In the genomic region with DNA sequence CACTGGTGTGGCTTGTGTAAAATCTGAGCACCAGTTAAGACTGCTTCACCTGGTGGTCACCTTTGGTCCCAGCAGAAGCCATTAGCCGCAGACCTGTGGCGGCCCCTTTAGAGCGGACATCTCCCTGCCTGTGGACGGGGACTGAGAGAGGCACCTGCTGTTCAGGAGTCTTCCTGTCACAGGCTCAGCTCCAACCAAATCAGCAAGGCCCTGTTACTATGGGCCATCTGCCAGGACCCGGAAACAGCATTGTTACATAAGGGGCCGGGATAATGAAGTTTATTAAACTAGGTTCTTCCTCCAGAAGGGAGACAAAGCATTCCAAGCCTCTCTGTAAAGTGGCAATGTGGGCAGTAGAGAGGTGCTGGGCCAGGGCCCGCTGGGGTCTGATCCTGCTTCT, we compare ENCODE assay signal across 12 mouse cellular contexts. TPM values are rescaled to one million over a fixed set of nuclear protein-coding genes. Genes with fewer than 3 reads are reported as not detected.
A peak's percentile ranks its signal among the peaks of the same experiment; 100 is the strongest.
DNase-seq lines count a peak whose midpoint lies in the region; ATAC-seq and TF ChIP-seq lines count a peak whose summit lies in the region.
"Had no signal": no experiment of that assay in that cellular context is flagged by ENCODE, and none has a peak within 500 bp of the region (broad histone marks: within the 10 kb centered on the region; RNA-seq: fewer than 3 reads in every experiment).

No protein-coding gene starts in this region.

- no peaks in the 10 kb centered on the region for H3K9me3 ChIP-seq in hindbrain, embryonic 12.5 days (replicated peaks)
- H3K9me3 ChIP-seq in hindbrain, embryonic 14.5 days (ENCODE audit: control insufficient read depth, low read length): no peaks in the 10 kb centered on the region
- H3K9me3 ChIP-seq in E14TG2a.4 (ENCODE audit: low read length): no peaks in the 10 kb centered on the region
- H3K9me3 ChIP-seq: embryonic facial prominence, embryonic 15.5 days; kidney, embryonic 15.5 days; liver, embryonic 12.5 days; neural tube, embryonic 12.5 days had no signal

- ATAC-seq in hindbrain, embryonic 12.5 days (ENCODE audit: low FRiP score): no peak
- no peak for ATAC-seq in hindbrain, embryonic 14.5 days (ENCODE audit: low FRiP score)
- ATAC-seq: liver, embryonic 12.5 days had no signal

- TF ChIP-seq CTCF in E14TG2a.4 (conservative IDR thresholded peaks at IDR 0.05; ENCODE audit: low read length): no peak

- H3K27ac ChIP-seq in hindbrain, embryonic 12.5 days: 0 out of 2 replicates have a peak overlapping the region, but pooled peaks have one; percentile 35
- H3K27ac ChIP-seq in hindbrain, embryonic 14.5 days: no peak overlapping the region
- H3K27ac ChIP-seq: embryonic facial prominence, embryonic 15.5 days; kidney, embryonic 15.5 days; liver, embryonic 12.5 days; neural tube, embryonic 12.5 days had no signal

- no peak overlapping the region for H3K4me2 ChIP-seq in hindbrain, embryonic 12.5 days (replicated peaks)
- H3K4me2 ChIP-seq in hindbrain, embryonic 14.5 days (replicated peaks): no peak overlapping the region
- H3K4me2 ChIP-seq: embryonic facial prominence, embryonic 15.5 days; kidney, embryonic 15.5 days; liver, embryonic 12.5 days; neural tube, embryonic 12.5 days had no signal

- no peak overlapping the region for H3K4me3 ChIP-seq in hindbrain, embryonic 12.5 days
- H3K4me3 ChIP-seq in hindbrain, embryonic 14.5 days (replicated peaks; ENCODE audit: low read length): no peak overlapping the region
- H3K4me3 ChIP-seq in E14TG2a.4 (replicated peaks; ENCODE audit: low read length): 0 out of 2 replicates have a peak overlapping the region, but pooled peaks have one; percentile 10
- H3K4me3 ChIP-seq: embryonic facial prominence, embryonic 15.5 days; kidney, embryonic 15.5 days; liver, embryonic 12.5 days; neural tube, embryonic 12.5 days had no signal

- H3K36me3 ChIP-seq in hindbrain, embryonic 12.5 days: no peaks in the 10 kb centered on the region
- H3K36me3 ChIP-seq in hindbrain, embryonic 14.5 days (replicated peaks; ENCODE audit: control insufficient read depth, insufficient read depth): no peaks in the 10 kb centered on the region
- H3K36me3 ChIP-seq in E14TG2a.4 (ENCODE audit: insufficient read depth, low read length): no peaks in the 10 kb centered on the region
- H3K36me3 ChIP-seq: embryonic facial prominence, embryonic 15.5 days; kidney, embryonic 15.5 days; liver, embryonic 12.5 days had no signal

- WGBS in hindbrain, embryonic 12.5 days: 87% methylated on average over 7 of the region's 7 CpGs
- 61% methylated on average over 7 of the region's 7 CpGs for WGBS in hindbrain, embryonic 14.5 days

- no peak overlapping the region for H3K9ac ChIP-seq in hindbrain, embryonic 12.5 days
- H3K9ac ChIP-seq in hindbrain, embryonic 14.5 days: no peak overlapping the region
- H3K9ac ChIP-seq: embryonic facial prominence, embryonic 15.5 days; kidney, embryonic 15.5 days; liver, embryonic 12.5 days; neural tube, embryonic 12.5 days had no signal

- H3K4me1 ChIP-seq in hindbrain, embryonic 12.5 days: peaks cover 21% of the 10 kb centered on the region
- peaks cover 16% of the 10 kb centered on the region for H3K4me1 ChIP-seq in hindbrain, embryonic 14.5 days (replicated peaks; ENCODE audit: control insufficient read depth, insufficient read depth, low read length)
- peaks cover 55% of the 10 kb centered on the region for H3K4me1 ChIP-seq in E14TG2a.4 (replicated peaks; ENCODE audit: low read depth, low read length)
- H3K4me1 ChIP-seq: liver, embryonic 12.5 days had no signal

- no peak for DNase-seq in hindbrain, embryonic 14.5 days (ENCODE audit: low spot score)
- DNase-seq in MN1 (ENCODE audit: low spot score): peak; percentile 13
- peak; percentile 91 to 92 for DNase-seq in cerebellum, postnatal 25 days
- no peak for DNase-seq in right cerebral cortex, postnatal 36 days (ENCODE audit: low spot score in 2 of 2)
- DNase-seq in spleen, adult 12 weeks (ENCODE audit: low spot score): no peak
- DNase-seq: thymus, postnatal 36 days had no signal

- H3K27me3 ChIP-seq in hindbrain, embryonic 12.5 days: no peaks in the 10 kb centered on the region
- H3K27me3 ChIP-seq in hindbrain, embryonic 14.5 days (ENCODE audit: control insufficient read depth, insufficient read depth, low read length): no peaks in the 10 kb centered on the region
- no peaks in the 10 kb centered on the region for H3K27me3 ChIP-seq in E14TG2a.4 (ENCODE audit: insufficient read depth, low read length)
- H3K27me3 ChIP-seq: embryonic facial prominence, embryonic 15.5 days; kidney, embryonic 15.5 days; liver, embryonic 12.5 days; neural tube, embryonic 12.5 days had no signal

RNA-seq across cellular contexts. Expression of gene Sergef, which starts 36.6 kb away (rescaled TPM):
- polyA plus RNA-seq in hindbrain, embryonic 12.5 days (2016; fragmentation: Nextera tagmentation; extraction: Ambion mirVana): 18.9 and 20.3 TPM in 2 replicates
- polyA plus RNA-seq in hindbrain, embryonic 14.5 days (2014; fragmentation: Nextera tagmentation; extraction: Ambion mirVana): 41.1 and 44.1 TPM in 2 replicates

Comparison
In these comparisons a context has a peak if more than half of its experiments do, and no peak if none do; other contexts are left out.
1. DNase-seq: peak in MN1 (single experiment) and cerebellum, postnatal 25 days (2 of 2); none in hindbrain, embryonic 14.5 days (single experiment), right cerebral cortex, postnatal 36 days (0 of 2) and spleen, adult 12 weeks (single experiment).